ENCODE assay signal across 8 mouse cellular contexts in genomic region chr3:129303941-129304340, GRCm38 (mm10). TPM values are rescaled to one million over a fixed set of nuclear protein-coding genes. Genes with fewer than 3 reads are reported as not detected.
DNase-seq lines count a peak whose midpoint lies in the region; ATAC-seq and TF ChIP-seq lines count a peak whose summit lies in the region.

No protein-coding gene starts in this region.

- no peak for TF ChIP-seq EP300 in stomach, postnatal 0 days (optimal IDR thresholded peaks at IDR 0.05)

- WGBS in heart, embryonic 12.5 days, result 16% methylated on average over 3 of the region's 3 CpGs
- WGBS in stomach, postnatal 0 days, result 5% methylated on average over 3 of the region's 3 CpGs
- WGBS in forebrain, embryonic 16.5 days, result 1% methylated on average over 3 of the region's 3 CpGs

- intact Hi-C loops in heart, postnatal 10 days (cut with DNase I), result loop anchor here (1.0 to 10.0 kb wide), 4 partner anchors 118 to 959 kb away; no protein-coding TSS in a partner anchor
- intact Hi-C loops in left cerebral cortex, postnatal 25 days (cut with DNase I), result loop anchor here (10.0 kb wide), 1 partner anchor 761 kb away; the partner anchor contains the start of gene Sec24b

- H3K27me3 ChIP-seq in heart, embryonic 12.5 days (replicated peaks), result 0 out of 2 replicates have a peak, but pooled peaks cover 5% of the 10 kb centered on the region
- H3K27me3 ChIP-seq in stomach, postnatal 0 days (ENCODE audit: control insufficient read depth, insufficient read depth, low read length), result no peaks in the 10 kb centered on the region
- H3K27me3 ChIP-seq in forebrain, embryonic 16.5 days (replicated peaks; ENCODE audit: control insufficient read depth, insufficient read depth, low read length), result no peaks in the 10 kb centered on the region

- no peaks in the 10 kb centered on the region for H3K9me3 ChIP-seq in heart, embryonic 12.5 days (replicated peaks)
- no peaks in the 10 kb centered on the region for H3K9me3 ChIP-seq in stomach, postnatal 0 days (ENCODE audit: control insufficient read depth, low read length)
- no peaks in the 10 kb centered on the region for H3K9me3 ChIP-seq in forebrain, embryonic 16.5 days (ENCODE audit: control insufficient read depth, low read length)

- no peak overlapping the region for H3K4me2 ChIP-seq in heart, embryonic 12.5 days
- no peak overlapping the region for H3K4me2 ChIP-seq in stomach, postnatal 0 days (replicated peaks; ENCODE audit: low read depth)
- H3K4me2 ChIP-seq in forebrain, embryonic 16.5 days (ENCODE audit: low read length), result no peak overlapping the region

- no peak overlapping the region for H3K9ac ChIP-seq in heart, embryonic 12.5 days
- H3K9ac ChIP-seq in stomach, postnatal 0 days (ENCODE audit: low read length), result no peak overlapping the region
- no peak overlapping the region for H3K9ac ChIP-seq in forebrain, embryonic 16.5 days (replicated peaks; ENCODE audit: low read depth, low read length)

- no peaks in the 10 kb centered on the region for H3K4me1 ChIP-seq in heart, embryonic 12.5 days (replicated peaks)
- H3K4me1 ChIP-seq in stomach, postnatal 0 days (replicated peaks; ENCODE audit: control insufficient read depth, insufficient read depth), result no peaks in the 10 kb centered on the region
- H3K4me1 ChIP-seq in forebrain, embryonic 16.5 days (replicated peaks; ENCODE audit: control insufficient read depth, insufficient read depth, low read length), result no peaks in the 10 kb centered on the region

- peak; percentile 29 to 67 for DNase-seq in heart, postnatal 10 days
- peak; percentile 33 for DNase-seq in urinary bladder, postnatal 25 days (ENCODE audit: low spot score)
- DNase-seq in urinary bladder, adult 2 months (ENCODE audit: low spot score), result no peak
- peak; percentile 87 for DNase-seq in embryo, embryonic 10 days (ENCODE audit: low spot score)
- DNase-seq in left cerebral cortex, postnatal 25 days (ENCODE audit: low spot score in 2 of 2), result peak; percentile 27 to 59
- no peak for DNase-seq in stomach, postnatal 0 days (ENCODE audit: low spot score)

- no peak overlapping the region for H3K27ac ChIP-seq in heart, embryonic 12.5 days (ENCODE audit: poor library complexity, severe bottlenecking)
- no peak overlapping the region for H3K27ac ChIP-seq in stomach, postnatal 0 days (replicated peaks)
- H3K27ac ChIP-seq in forebrain, embryonic 16.5 days (ENCODE audit: low read length), result no peak overlapping the region

- ATAC-seq in heart, embryonic 12.5 days (ENCODE audit: insufficient number of reproducible peaks, low FRiP score), result no peak
- ATAC-seq in stomach, postnatal 0 days (ENCODE audit: low FRiP score, low TSS enrichment), result no peak
- ATAC-seq in forebrain, embryonic 16.5 days, result no peak

- peak; percentile 89 for TF ChIP-seq CTCF in stomach, postnatal 0 days (IDR thresholded peaks at IDR 0.05; ENCODE audit: low read depth)

- H3K36me3 ChIP-seq in heart, embryonic 12.5 days, result no peaks in the 10 kb centered on the region
- no peaks in the 10 kb centered on the region for H3K36me3 ChIP-seq in stomach, postnatal 0 days (ENCODE audit: control insufficient read depth, insufficient read depth, low read length)
- H3K36me3 ChIP-seq in forebrain, embryonic 16.5 days (ENCODE audit: control insufficient read depth, insufficient read depth), result no peaks in the 10 kb centered on the region

- no peak overlapping the region for H3K4me3 ChIP-seq in heart, embryonic 12.5 days
- no peak overlapping the region for H3K4me3 ChIP-seq in stomach, postnatal 0 days (ENCODE audit: low read depth, low read length)
- no peak overlapping the region for H3K4me3 ChIP-seq in forebrain, embryonic 16.5 days (replicated peaks; ENCODE audit: low read length)

RNA-seq across cellular contexts. Expression of gene Enpep, which starts 28.6 kb away (rescaled TPM):
- total RNA-seq in heart, postnatal 10 days (2021), result 1 to 10 TPM; 9.2 to 9.7 TPM
- polyA plus RNA-seq in heart, embryonic 12.5 days (2016; fragmentation: Nextera tagmentation; extraction: Ambion mirVana), result 14.6 and 15.5 TPM in 2 replicates
- polyA plus RNA-seq in urinary bladder, adult 2 months (2012; rRNA removed), result 5.7 and 6.2 TPM in 2 replicates
- total RNA-seq in left cerebral cortex, postnatal 25 days (2021), result 1 to 10 TPM; 1.3 to 1.7 TPM
- polyA plus RNA-seq in stomach, postnatal 0 days (2015; fragmentation: Nextera tagmentation; extraction: Ambion mirVana), result 6.3 and 9.3 TPM in 2 replicates
- polyA plus RNA-seq in forebrain, embryonic 16.5 days (2015; fragmentation: Nextera tagmentation; extraction: Ambion mirVana), result 1.7 and 3.3 TPM in 2 replicates

Comparison
In these comparisons a context has a peak if more than half of its experiments do, and no peak if none do; other contexts are left out.
1. DNase-seq: peak in heart, postnatal 10 days (2 of 2), urinary bladder, postnatal 25 days (single experiment), embryo, embryonic 10 days (single experiment) and left cerebral cortex, postnatal 25 days (2 of 2); none in urinary bladder, adult 2 months (single experiment) and stomach, postnatal 0 days (single experiment).